In the genomic region with DNA sequence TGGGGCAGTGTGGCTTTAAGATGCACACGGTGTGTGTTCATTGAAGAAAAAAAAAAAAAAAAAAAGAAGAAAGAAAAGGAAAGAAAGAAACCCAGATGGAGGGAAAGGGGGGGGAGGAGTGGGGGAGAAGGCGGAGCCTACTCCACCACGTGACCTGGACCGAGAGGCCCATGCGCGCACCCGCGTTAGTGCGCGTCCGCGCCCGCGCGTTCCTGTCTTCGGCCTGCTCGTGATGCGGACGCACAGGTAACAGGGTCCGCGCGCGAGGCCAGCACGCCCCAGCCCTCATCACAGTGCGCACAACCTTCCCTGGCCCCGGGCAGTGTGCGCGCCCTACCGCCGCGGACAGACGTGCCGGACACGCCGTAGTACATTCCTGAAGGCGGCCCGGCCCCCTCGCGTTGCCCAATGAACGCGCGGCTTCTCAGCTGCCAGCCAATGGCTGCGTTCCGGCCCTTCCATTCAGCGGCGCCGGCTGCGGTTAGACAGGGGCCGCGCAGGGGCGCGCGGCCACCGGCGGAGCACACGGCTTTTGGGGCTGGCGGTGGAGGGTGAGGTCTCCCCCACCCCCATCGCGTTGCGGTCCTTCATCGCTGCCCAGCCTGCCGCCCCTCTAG, we compare ENCODE assay signal across 8 mouse cellular contexts. TPM values are rescaled to one million over a fixed set of nuclear protein-coding genes. Genes with fewer than 3 reads are reported as not detected.
A peak's percentile ranks its signal among the peaks of the same experiment; 100 is the strongest.
DNase-seq lines count a peak whose midpoint lies in the region; ATAC-seq lines count a peak whose summit lies in the region.

No protein-coding gene starts in this region.

- peaks cover 12% of the 10 kb centered on the region; the same call in 1 of the 2 replicates for H3K36me3 ChIP-seq in forebrain, embryonic 10.5 days (replicated peaks)
- H3K36me3 ChIP-seq in heart, embryonic 15.5 days = no peaks in the 10 kb centered on the region
- H3K36me3 ChIP-seq in liver, embryonic 12.5 days = no peaks in the 10 kb centered on the region
- 0 out of 2 replicates have a peak, but pooled peaks cover 1% of the 10 kb centered on the region for H3K36me3 ChIP-seq in splenic B cell, adult 2 months (ENCODE audit: control insufficient read depth, insufficient read depth, low read length, poor library complexity, severe bottlenecking)

- peaks cover 47% of the 10 kb centered on the region for H3K27me3 ChIP-seq in forebrain, embryonic 10.5 days (ENCODE audit: poor library complexity, severe bottlenecking)
- peaks cover 39% of the 10 kb centered on the region for H3K27me3 ChIP-seq in heart, embryonic 15.5 days
- H3K27me3 ChIP-seq in liver, embryonic 12.5 days (replicated peaks) = peaks cover 42% of the 10 kb centered on the region
- no peaks in the 10 kb centered on the region for H3K27me3 ChIP-seq in splenic B cell, adult 2 months (ENCODE audit: control insufficient read depth, insufficient read depth, low read length, poor library complexity, severe bottlenecking)

- ATAC-seq in CD4-positive, CD25-positive, alpha-beta regulatory T cell, adult 4 months = peak; percentile 53
- peak; percentile 86 for ATAC-seq in heart, embryonic 15.5 days (replicated peaks; ENCODE audit: insufficient number of reproducible peaks, insufficient read depth, low FRiP score, low read depth)
- peak; percentile 79 for ATAC-seq in liver, embryonic 12.5 days

- DNase-seq in c-Kit-negative CD71-positive TER-119-positive erythroid progenitor cells, embryonic 14.5 days (ENCODE audit: low read depth, low spot score) = peak; percentile 77
- DNase-seq in forebrain, embryonic 10.5 days (ENCODE audit: extremely low spot score, low spot score) = peak; percentile 98
- peak; percentile 98 for DNase-seq in kidney, postnatal 14 days
- peak; percentile 95 for DNase-seq in naive thymus-derived CD4-positive, alpha-beta T cell, adult 2 months (ENCODE audit: low read depth)
- DNase-seq in splenic B cell, adult 2 months (ENCODE audit: low read depth, low spot score) = peak; percentile 88

- H3K9me3 ChIP-seq in forebrain, embryonic 10.5 days = no peaks in the 10 kb centered on the region
- no peaks in the 10 kb centered on the region for H3K9me3 ChIP-seq in heart, embryonic 15.5 days (replicated peaks)
- no peaks in the 10 kb centered on the region for H3K9me3 ChIP-seq in liver, embryonic 12.5 days (replicated peaks)

- peak overlapping the region; percentile 99 for H3K27ac ChIP-seq in forebrain, embryonic 10.5 days
- H3K27ac ChIP-seq in heart, embryonic 15.5 days = peak overlapping the region; percentile 99
- peak overlapping the region; percentile 95 for H3K27ac ChIP-seq in liver, embryonic 12.5 days

- peak overlapping the region; percentile 93 for H3K4me2 ChIP-seq in heart, embryonic 15.5 days
- peak overlapping the region; percentile 97 for H3K4me2 ChIP-seq in liver, embryonic 12.5 days

- under 1% methylated on average over 62 of the region's 62 CpGs for WGBS in forebrain, embryonic 10.5 days
- under 1% methylated on average over 58 of the region's 62 CpGs for WGBS in heart, embryonic 15.5 days
- under 1% methylated on average over 62 of the region's 62 CpGs for WGBS in liver, embryonic 12.5 days (ENCODE audit: insufficient replicate concordance)

- peaks cover 86% of the 10 kb centered on the region for H3K4me1 ChIP-seq in forebrain, embryonic 10.5 days
- peaks cover 16% of the 10 kb centered on the region for H3K4me1 ChIP-seq in heart, embryonic 15.5 days (replicated peaks)
- peaks cover 37% of the 10 kb centered on the region for H3K4me1 ChIP-seq in liver, embryonic 12.5 days

- H3K4me3 ChIP-seq in forebrain, embryonic 10.5 days = peak overlapping the region; percentile 98
- H3K4me3 ChIP-seq in heart, embryonic 15.5 days = peak overlapping the region; percentile 91
- H3K4me3 ChIP-seq in liver, embryonic 12.5 days = peak overlapping the region; percentile 83

- H3K9ac ChIP-seq in heart, embryonic 15.5 days = peak overlapping the region; percentile 57
- H3K9ac ChIP-seq in liver, embryonic 12.5 days = peak overlapping the region; percentile 89

RNA-seq across cellular contexts. Expression of a gene that starts 5.6 kb away (rescaled TPM):
- polyA plus RNA-seq in CD4-positive, CD25-positive, alpha-beta regulatory T cell, adult 4 months (2017; shearing (Covaris generic)) = 10 to 100 TPM; 13.6 to 15.9 TPM
- 21.0 and 23.6 TPM in 2 replicates for polyA plus RNA-seq in forebrain, embryonic 10.5 days (2016; fragmentation: Nextera tagmentation; extraction: Ambion mirVana)
- polyA plus RNA-seq in heart, embryonic 15.5 days (2015; fragmentation: Nextera tagmentation; extraction: Ambion mirVana) = 5.4 and 8.0 TPM in 2 replicates
- polyA plus RNA-seq in liver, embryonic 12.5 days (2016; fragmentation: Nextera tagmentation; extraction: Ambion mirVana) = 7.0 TPM in 2 replicates

Comparison
In these comparisons a context has a peak if more than half of its experiments do, and no peak if none do; other contexts are left out.
1. Peak in every context shown above with its lines: DNase-seq, ATAC-seq, H3K4me3 ChIP-seq and H3K27ac ChIP-seq.